Mouse (Mus musculus) liver, embryonic 13.5 days (tissue): ENCODE data around the gene Prmt2. TPM values are rescaled to one million over a fixed set of nuclear protein-coding genes. Genes with fewer than 3 reads are reported as not detected.

Source experiments
- ATAC-seq: fragments of 200-750 bp; cut with Nextera tagmentation; 2 replicates; pipeline ENCODE4 v1.8.0; 2017; ENCODE audit warnings: low read depth, mild to moderate bottlenecking, moderate number of reproducible peaks, moderate library complexity
- DNase-seq: peaks from one replicate; pipeline ENCODE4 v3.0.0; 2022
- H3K27ac ChIP-seq: fragments of 300-500 bp; sonication (generic); 2 replicates; pipeline ENCODE4 v1.5.1; 2015; ENCODE audit warnings: moderate library complexity, mild to moderate bottlenecking, inconsistent platforms
- H3K27me3 ChIP-seq: fragments of 300-500 bp; sonication (generic); 2 replicates; pipeline ENCODE4 v1.6.1; 2015; ENCODE audit warnings: mild to moderate bottlenecking, inconsistent platforms
- H3K36me3 ChIP-seq: fragments of 300-500 bp; sonication (generic); 2 replicates; pipeline ENCODE4 v1.6.1; 2015; ENCODE audit warnings: mild to moderate bottlenecking, inconsistent platforms
- H3K4me1 ChIP-seq: fragments of 300-500 bp; sonication (generic); replicated peaks from 2 replicates; pipeline ENCODE4 v1.6.1; 2015; ENCODE audit warnings: inconsistent platforms
- H3K4me2 ChIP-seq: fragments of 300-500 bp; sonication (generic); 2 replicates; pipeline ENCODE4 v1.6.1; 2015; ENCODE audit warnings: inconsistent platforms, mild to moderate bottlenecking, moderate library complexity
- H3K4me3 ChIP-seq: fragments of 300-500 bp; sonication (generic); replicated peaks from 2 replicates; pipeline ENCODE4 v1.5.1; 2015; ENCODE audit warnings: mild to moderate bottlenecking, inconsistent platforms
- H3K9ac ChIP-seq: fragments of 300-500 bp; sonication (generic); 2 replicates; pipeline ENCODE4 v1.6.1; 2015; ENCODE audit warnings: mild to moderate bottlenecking, inconsistent platforms
- H3K9me3 ChIP-seq: fragments of 300-500 bp; sonication (generic); replicated peaks from 2 replicates; pipeline ENCODE4 v1.6.1; 2016; ENCODE audit warnings: inconsistent platforms
- WGBS: fragments of 180-500 bp; shearing (Covaris S2); methylation state at CpG from one replicate; pipeline ENCODE4 v1.1.7; 2015; ENCODE audit not compliant: insufficient replicate concordance; 5-methylcytosine and 5-hydroxymethylcytosine counted together
- microRNA counts: library from miRNA; unstranded; fragments of <30 nt; microRNA quantifications from one replicate; lab custom pipeline; 2016
- microRNA-seq: library from miRNA; unstranded; fragments of <30 nt; microRNA quantifications from one replicate; pipeline ENCODE4, GENCODE M21; 2016
- polyA plus RNA-seq: library from polyadenylated mRNA; unstranded; fragments of >200 nt; fragmentation: Nextera tagmentation; extraction: Ambion mirVana; gene quantifications from 2 replicates; pipeline ENCODE4 v1.2.1, GENCODE M21; 2015

Gene Prmt2
- polyA plus RNA-seq, 1 experiment from 2014 or later, result 6.4 TPM

GRCm38 (mm10) chr10:76158009-76158408, 79.7 kb downstream of the Prmt2 start:
- no peak for DNase-seq
- Histone ChIP-seq H3K27ac (no peak overlapping the region), H3K4me3 (no peak overlapping the region), H3K9me3 (no peaks in the 10 kb centered on the region), H3K4me1 (no peaks in the 10 kb centered on the region), H3K9ac (no peak overlapping the region), H3K4me2 (no peak overlapping the region), H3K36me3 (no peaks in the 10 kb centered on the region), H3K27me3 (no peaks in the 10 kb centered on the region)
- no peak for ATAC-seq
- 42% methylated on average over 1 of the region's 1 CpGs for WGBS

GRCm38 (mm10) chr10:76157528-76157927, 80.1 kb downstream of the Prmt2 start:
- WGBS, result 54% methylated on average over 5 of the region's 5 CpGs
- Histone ChIP-seq H3K4me1 (no peaks in the 10 kb centered on the region), H3K4me3 (no peak overlapping the region), H3K27me3 (no peaks in the 10 kb centered on the region), H3K36me3 (no peaks in the 10 kb centered on the region), H3K4me2 (no peak overlapping the region), H3K9ac (no peak overlapping the region), H3K27ac (no peak overlapping the region), H3K9me3 (no peaks in the 10 kb centered on the region)
- no peak for ATAC-seq
- DNase-seq, result no peak

MicroRNAs within 50 kb of the gene (microRNA counts, 519-probe panel; counts per million panel counts)
- microRNA mmu-miR-678 (lab: Ali Mortazavi, UCI), result 114 counts per million

Small RNAs within 50 kb of the gene (microRNA-seq; reads per million reads assigned to microRNA genes)
- not detected for gene Mir678

Other genes with a start within 250 kb of the Prmt2 start
- gene Zfp280b, start 205.2 kb downstream of the Prmt2 start, polyA plus RNA-seq, result 12.7 and 15.9 TPM in 2 replicates
- 0.13 and 0.20 TPM in 2 replicates for gene Slc5a4b, start 126.9 kb downstream of the Prmt2 start, polyA plus RNA-seq
- gene Slc5a4a, start 90.4 kb downstream of the Prmt2 start, polyA plus RNA-seq, result not detected in 2 replicates
- not detected in 2 replicates for gene S100b, start 16.0 kb upstream of the Prmt2 start, polyA plus RNA-seq
- gene Dip2a, start 107.4 kb upstream of the Prmt2 start, polyA plus RNA-seq, result 1.1 and 1.4 TPM in 2 replicates
- gene AC141477.1, start 202.6 kb upstream of the Prmt2 start, polyA plus RNA-seq, result not detected in 2 replicates
- 8.3 and 9.5 TPM in 2 replicates for gene Pcnt, start 204.9 kb upstream of the Prmt2 start, polyA plus RNA-seq
- gene 2610028H24Rik, start 211.2 kb upstream of the Prmt2 start, polyA plus RNA-seq, result not detected in 2 replicates
- gene Mcm3ap, start 231.1 kb upstream of the Prmt2 start, polyA plus RNA-seq, result 25.2 and 26.5 TPM in 2 replicates
- 3.3 and 4.2 TPM in 2 replicates for gene Ybey, start 231.2 kb upstream of the Prmt2 start, polyA plus RNA-seq